Mouse (Mus musculus) layer of hippocampus, adult 18-20 months (tissue): ENCODE data around the gene Gm1673. TPM values are rescaled to one million over a fixed set of nuclear protein-coding genes. Genes with fewer than 3 reads are reported as not detected.
"Not testable (repeated sequence)": the region's sequence is repeated elsewhere in the genome, so short reads cannot be mapped to it uniquely, and the experiment has no call there.

ENCODE experiments used
- DNase-seq, 2 experiments: peaks; one replicate each; pipeline ENCODE4 v3.0.0; 2022; ENCODE audit warnings: low spot score in 2 of 2
- long read RNA-seq: library from polyadenylated mRNA; stranded (forward); transcript quantifications from one replicate; pipeline ENCODE4 v2.0.0, GENCODE M21; 2021
- total RNA-seq, 2 experiments: library from RNA; stranded (reverse); gene quantifications; 2 replicates each; pipeline ENCODE4 v1.2.3; 2021

The Gm1673 gene
- total RNA-seq: 10 to 100 TPM; 62.2 to 63.7 TPM
- long read RNA-seq, transcript Gm1673-203 (4 exons, 511 nt): minor isoform, 12 of 37 reads
- long read RNA-seq, transcript Gm1673-201 (4 exons, 477 nt): major isoform, 19 of 37 reads
- long read RNA-seq, partial matches to known transcripts: 0 of 37 reads
- long read RNA-seq, other reads (novel, unspliced or antisense): 3 of 37 reads

DNA sequence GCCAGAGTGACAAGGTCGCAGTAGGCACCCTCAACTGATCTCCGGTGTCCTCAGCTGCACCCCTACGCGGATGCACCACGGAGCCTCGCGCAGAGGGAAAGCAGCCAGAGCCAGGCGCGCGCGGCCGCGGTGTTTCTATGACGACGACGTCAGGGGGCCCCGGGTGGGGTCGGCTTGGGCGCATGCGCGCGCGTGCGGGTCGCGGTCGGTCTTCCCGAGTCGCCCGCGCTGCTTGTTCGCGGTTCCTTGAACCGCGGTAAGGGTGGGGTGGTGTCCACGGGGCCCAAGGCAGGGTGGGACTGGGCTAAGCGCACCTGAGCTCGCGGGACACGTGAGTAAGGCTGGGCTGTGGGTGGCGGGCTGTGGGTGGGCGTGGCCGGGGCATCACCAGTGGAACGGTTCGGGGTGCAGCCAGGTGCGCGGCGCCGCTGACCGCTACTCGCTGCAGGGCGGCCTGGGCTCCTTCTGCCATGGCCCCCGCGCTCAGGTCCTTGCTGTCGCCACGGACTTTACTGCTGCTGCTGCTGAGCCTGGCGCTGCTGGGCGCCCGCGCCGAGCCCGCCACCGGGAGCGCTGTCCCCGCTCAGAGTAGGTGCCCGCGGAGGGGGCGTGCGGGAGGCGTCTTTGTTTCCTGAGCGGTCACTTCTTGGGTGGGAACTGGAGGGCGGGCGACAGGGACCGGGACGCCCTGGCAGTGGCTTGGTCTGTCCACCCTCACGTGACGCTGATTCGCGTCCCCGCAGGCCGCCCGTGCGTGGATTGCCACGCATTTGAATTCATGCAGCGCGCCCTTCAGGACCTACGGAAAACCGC is at the start of gene Gm1673:
Gm1673 (plus strand) TSS at position 125 of the 813 bp plus-strand sequence.
- peak; percentile 88 to 92 for DNase-seq

DNA sequence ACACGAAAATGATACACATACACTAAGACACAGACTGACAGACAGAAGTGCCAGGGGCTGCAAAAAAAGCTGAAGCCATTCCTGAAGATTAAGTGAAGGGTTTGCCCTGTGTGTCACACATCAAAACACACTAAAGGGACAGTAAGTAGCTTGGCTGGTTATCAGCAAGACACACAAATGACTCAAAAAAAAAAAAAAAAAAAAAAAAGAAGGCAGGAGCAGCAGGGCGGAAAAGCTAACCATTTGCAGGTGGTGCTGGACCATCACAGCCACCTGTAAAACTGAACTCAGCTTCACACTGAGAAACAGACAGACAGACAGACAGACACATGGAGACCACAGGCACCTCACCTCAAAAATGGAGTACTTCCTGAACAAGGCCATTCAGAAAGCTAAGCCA is 49.2 kb upstream of the Gm1673 start:
- no peak for DNase-seq

DNA sequence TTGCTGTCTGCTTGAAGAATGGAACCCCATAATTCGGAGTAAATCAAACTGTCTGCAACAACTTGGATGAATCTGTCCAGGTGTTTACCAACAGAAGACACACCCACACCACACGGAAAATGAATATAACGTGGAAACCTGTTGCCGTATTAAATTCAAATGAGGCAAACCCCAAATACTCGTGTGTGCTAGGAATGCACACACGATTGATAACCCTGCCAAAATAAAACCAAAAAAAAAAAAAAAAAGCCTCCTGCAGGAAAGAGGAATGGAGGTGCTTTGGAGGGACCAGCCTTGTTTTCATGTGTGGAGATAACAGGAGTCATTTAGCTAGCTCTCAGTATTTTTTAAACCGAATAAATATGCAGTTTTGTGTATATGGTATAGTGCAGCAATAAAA is 48.4 kb upstream of the Gm1673 start:
- DNase-seq: no peak

DNA sequence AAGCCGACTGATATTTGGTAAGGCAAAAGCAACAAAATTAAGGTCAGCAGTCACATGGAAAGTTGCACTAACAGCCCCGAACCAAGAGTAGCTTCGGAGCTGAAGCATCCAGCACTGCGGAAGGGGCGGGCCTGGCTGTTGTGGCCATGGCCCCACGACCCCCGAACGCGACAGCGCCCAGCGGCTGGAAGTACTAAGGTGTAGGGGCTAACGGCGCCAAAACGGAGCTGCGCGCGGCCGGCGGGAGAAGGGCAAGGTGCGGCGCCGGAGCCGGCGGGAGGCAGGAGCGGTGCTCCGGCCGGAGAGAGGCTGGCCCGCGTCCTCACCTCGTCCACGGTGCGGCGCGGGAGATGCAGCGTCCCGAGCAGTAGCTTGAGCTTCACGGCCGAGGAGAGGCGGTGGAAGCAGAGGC is 47.5 kb upstream of the Gm1673 start:
- DNase-seq: no peak

DNA sequence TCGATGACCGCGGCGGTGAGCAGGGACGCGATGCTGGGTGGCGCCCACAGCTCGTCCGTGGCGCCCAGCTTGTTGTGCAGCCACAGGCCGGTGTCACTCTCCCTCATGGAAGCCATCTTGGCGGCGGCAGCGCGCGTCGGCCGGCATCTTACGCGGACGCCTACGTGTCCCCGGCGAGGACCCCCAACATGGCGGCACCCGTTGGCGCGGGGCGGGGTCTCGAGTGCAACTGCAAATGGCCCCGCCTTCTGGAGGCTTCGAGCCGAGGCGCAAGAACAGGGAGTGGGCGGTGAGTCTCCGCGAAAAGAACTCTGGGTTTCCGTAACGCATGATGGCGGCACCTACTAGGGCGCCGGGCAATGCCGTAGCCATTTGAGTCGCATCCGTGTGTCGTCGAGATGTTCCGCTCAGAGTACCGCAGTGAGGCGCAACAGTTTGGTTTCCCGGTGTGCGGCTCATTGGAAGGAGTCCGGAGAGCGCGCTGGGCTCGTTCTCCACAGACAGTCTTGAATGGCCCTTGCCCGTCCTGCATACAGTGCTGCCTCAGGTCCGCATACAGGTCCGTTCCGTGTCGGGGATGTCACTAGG is 47.0 kb upstream of the Gm1673 start, which contains the start of gene Nelfa:
Nelfa (minus strand) TSS at position 294 of the 588 bp plus-strand sequence.
- peak; percentile 99 to 100 for DNase-seq

DNA sequence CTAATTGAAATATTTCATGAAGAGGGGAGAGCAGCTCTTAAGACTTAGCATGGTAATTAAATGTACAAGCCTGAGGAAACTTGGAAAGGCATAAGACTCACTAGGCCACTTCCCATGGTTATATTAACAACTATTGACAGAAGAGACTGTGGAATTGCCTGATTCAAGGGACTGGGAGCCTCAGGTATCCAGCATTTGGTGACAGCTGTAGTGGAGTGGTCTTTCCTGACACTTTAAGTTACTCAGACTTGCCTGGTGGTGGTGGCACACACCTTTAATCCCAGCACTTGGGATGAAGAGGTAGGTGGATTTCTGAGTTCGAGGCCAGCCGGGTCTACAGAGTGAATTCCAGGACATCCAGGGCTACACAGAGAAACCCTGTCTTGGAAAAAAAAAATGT is 46.0 kb upstream of the Gm1673 start:
- DNase-seq: no peak

DNA sequence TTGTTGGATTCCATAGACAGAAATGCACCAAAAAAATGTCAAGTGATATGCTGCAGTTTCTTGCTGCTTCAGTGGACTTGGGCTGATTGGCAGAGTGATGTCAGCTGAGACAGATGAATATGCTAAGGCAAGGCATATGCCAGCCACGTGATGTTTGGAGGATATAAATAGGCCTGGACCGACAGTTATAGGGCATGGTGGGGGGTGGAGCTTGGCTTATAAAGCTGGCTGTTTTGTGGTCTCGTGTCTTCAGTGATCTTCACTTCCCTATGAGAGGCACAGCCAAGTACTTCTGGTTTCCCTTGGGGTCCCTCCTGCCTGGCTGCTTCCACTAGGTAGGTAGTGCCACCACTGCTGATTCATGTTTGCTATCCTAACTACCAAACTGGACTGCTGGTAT is 44.8 kb upstream of the Gm1673 start:
- DNase-seq: no peak

DNA sequence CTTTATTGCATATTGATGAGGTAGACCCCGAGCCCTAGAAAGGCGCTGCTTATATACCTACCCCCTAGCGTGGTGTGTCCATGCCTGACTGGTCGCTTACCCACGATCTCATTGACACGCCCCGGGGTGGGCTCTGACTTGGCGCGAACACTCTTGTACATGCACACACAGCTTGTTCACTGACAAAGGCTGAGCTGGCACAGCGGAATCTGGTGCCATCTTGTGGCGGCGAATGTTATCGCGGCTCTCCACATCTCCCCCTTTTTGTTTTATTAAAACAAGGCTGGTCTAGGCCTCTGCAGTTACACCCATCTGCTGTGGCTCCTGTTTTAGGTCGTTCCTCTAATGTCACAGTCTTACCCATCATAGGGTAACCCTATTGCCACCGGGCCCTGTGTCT is 36.2 kb upstream of the Gm1673 start:
- not testable (repeated sequence) for DNase-seq

DNA sequence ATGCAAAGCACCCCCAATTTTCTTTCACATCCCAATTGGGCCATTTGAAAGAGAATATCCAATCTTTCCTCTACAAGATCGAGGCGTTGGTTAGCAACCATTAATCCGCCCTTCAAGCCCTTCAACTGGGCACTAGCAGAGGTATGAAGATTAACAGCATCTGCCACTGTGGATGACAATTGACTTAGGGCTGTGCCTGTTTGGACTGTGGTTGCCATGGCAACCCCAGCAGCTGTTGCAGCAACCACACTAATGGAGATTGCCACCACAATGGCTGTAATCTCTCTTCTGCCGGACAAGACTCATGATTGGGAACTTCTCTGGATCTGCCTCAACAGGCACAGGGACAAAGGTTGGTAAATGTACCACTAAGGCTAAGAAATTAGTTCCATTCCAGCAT is 34.9 kb upstream of the Gm1673 start:
- DNase-seq: no peak

DNA sequence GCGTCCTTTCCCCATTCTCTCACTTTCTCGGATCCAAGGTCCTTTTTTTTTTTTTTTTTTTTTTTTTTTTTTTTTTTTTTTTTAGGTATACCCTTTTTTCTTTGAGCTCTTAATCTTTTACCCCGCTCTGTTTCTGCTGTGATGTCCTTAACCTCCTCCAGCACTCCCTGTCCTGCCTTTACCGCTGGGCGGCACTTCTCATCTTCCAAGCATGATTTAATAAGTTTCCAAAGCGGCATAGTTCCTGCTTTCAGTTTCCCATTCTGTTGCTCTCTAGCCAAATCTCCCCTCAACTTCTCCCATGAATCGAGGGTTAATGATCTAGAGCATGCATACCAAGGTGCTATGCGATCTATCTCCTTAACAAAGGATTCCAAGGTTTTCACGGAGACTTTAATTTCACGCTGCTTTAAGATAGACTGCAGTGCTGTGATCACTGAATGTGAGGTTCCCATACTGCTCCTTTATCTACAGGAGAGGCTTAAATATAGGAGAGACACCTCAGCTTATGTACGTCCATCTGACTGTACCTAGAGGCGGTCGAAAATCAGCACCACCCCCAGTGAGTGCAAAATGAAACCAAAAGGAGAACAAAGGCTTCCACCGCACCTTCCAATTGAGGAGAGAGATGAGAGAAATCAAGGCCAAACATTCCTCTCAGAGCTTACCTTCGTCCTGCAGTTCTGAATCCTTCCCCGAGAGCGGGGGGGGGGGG is 29.6 kb upstream of the Gm1673 start:
- DNase-seq: peak in 1 of 2 experiments; percentile 6

DNA sequence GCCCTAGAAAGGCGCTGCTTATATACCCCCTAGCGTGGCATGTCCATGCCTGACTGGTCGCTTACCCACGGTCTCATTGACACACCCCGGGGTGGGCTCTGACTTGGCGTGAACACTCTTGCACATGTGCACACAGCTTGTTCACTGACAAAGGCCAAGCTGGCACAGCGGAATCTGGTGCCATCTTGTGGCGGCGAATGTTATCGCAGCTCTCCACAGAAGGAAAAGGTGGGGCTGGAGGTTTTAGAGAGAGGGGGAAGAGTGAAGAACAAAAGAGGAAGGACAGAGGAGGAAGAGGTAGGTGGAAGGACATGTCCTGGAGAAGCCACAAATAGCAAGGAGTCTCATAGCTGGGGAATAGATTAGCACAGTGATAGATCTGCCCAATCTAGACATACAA is 28.9 kb upstream of the Gm1673 start:
- DNase-seq: peak; percentile 82 to 90

DNA sequence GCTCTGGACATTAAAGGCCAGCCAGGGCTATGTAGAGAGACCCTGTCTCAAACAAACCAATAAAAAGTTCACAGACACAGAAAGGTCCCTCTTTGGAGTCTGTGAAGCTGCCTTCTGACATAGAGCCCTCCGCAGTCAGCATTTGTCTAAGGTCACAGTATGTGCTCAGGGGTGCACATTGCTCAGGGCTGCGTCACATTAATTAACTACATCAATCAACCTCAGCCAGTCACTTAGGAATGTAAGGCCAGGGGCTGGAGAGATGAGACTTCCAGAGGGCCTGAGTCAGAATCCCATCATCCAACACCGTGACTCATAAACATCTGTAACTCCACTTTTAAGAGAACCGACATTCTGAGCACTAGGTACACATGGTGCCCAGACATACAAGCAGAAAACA is 27.4 kb upstream of the Gm1673 start:
- no peak for DNase-seq

DNA sequence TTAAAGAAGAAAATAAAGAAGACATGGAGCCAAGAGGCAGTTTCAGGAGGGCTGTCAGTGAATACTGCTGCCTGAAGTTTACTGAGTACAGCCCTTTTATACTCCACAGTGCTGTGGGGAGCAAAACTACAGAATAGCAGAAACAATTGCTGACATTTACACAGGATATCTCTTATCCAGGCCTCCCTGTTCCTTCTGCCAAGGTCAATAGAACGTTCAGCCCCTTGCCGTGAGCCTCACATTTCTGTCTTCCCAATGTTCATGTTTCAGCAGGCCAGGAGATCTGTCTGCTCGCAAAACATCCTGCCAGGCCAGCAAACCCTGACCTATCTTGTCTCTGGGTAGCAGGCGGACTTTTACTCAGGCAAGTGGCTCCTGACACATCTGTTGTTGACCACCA is 23.9 kb upstream of the Gm1673 start:
- no peak for DNase-seq

DNA sequence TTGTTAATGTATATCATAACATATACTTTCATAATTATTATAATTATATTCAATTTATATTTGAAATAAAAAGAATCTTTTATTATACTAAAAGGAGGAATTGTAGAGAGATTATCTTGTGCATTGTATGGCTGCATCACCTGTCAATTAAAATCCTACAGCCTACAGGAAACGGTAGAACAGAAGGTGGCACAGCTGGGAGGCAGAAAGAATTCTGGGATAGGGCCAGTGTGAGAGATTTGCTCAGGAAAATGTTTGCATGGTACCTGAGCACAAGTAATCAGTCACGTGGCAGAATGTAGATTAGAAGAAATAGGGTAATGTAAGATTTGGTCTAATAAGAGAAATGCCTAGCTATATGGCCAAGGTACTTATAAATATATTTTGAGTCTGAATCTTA is 8.5 kb upstream of the Gm1673 start:
- DNase-seq: no peak

DNA sequence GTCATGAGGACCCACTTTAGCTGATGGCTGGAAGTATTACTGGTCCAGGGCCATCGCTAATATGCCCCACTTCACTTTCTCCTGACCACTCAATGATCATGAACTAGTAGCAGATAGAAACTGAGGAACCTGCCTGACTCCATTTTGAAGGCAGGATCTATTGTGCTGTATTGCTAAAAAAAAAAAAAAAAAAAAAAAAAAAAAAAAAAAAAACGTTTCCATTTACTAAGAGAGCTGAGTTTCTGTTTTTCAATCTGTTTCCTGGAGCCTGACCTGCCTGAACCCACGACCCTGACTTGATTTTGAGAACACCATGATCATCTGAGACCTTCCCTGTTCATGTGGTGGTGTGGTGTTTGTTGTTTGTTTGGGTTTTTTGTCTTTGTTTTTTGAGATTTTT is 7.0 kb upstream of the Gm1673 start:
- no peak for DNase-seq

DNA sequence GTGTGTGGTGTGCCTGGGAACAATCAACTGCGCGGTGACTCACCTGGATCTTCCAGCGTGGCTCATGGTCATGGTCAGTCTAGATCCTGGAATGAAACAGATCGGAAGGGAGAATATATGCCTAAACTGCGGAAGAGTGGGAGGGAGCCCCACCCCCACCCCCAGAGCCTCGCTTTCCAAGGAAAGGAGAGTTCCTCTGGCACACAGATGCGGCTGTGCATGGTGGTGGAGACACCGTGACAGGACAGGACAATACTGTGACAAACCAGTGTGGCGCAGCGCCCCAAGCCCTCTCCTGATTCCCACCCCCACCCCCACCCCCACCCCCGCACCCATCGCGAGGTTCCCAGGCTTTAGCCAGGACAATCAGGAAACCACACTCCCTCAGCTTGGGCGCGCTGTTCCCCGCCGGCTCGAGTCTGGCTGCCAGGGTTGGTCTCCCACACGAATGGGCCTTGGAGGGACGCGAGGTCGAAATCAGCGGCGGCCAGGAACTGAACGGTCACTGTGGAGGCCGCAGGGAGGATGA is 438 bp upstream of the Gm1673 start:
- DNase-seq: no peak

DNA sequence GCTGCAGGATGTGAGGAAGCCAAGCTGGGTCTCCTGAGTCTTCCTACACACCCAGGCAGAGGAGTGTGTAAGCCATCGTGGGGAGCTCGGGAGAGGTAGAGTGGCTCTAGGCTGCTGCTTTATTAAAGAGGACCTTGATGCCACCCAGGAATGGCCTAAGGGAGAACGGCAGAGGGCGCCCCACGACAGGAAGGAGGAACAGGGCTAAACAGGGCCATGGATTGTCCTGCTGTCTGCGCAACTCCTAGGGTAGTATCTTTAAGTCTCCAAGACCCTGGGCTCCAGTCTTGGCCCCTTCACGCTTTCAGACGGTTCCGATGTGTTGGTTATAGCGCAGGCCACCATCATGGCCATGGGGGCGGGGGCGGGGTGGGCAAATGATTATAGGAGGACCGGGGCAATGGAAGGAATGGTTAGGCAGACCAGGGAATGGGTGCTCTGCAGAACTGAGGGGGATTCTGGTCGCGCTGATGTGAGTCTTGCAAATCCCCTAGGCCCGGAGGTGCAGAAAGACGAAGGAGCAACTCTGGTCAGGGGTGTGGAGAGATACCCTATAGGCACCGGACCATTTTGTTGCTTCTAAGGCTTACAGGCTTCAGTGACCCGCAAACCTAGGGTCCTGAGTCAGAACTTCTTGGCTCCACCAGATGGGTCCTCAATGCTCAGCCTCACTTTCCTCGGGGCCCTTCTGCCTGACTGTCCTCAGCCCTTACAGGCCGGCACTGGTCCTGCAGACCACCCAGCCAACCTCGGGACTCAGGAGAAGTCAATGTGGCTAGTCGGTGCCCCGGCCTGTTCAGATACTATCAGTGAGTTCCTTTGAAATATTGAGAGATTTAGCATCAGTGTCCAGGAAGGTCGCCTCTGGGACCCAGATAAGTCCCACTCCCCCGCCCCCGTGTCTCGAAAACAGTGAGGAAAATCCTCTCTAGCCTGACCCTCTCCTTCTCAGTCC is 11.7 kb downstream of the Gm1673 start:
- DNase-seq: peak; percentile 41 to 66

DNA sequence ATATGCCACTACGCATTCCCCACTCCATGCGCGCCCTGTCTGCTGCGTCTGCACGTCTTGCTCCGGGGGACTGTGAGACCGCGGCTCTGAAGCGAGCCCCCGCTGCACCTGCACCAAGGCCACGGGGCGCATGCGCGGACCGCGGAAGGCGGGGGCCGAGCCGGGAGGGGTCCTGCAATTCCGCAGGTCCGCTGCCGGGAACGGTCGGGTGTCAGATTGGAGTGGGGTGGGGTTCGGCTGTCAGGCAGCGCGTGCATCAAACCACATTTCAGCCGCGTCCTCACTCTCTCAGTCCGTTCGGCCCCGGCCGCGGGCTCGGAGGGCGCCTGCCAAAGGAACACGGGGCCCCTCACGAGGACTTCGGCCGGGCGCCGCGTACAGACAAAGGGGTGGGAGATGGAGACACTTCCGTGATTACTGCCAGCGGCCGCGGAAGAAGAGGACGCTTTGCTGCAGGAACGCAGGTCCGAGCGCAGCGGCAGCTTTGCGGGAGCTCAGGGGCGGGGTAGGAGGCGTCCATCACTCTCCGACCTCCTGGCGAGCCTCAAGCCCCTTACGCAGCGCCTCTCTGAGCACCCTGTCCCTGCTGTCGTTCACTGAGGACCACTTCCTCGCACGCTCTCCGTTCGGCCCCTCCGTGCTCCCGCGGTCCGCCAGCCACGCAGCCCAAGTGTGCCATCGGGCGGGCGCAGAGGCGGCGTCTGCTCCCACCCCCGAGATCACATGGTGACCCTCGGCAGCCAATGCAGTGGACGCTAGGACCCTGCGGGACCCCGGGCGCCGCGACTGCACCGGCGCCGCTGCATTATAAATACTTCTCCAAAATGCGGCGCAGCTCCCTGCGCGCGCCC is 12.8 kb downstream of the Gm1673 start, which contains the start of gene Nat8l:
Nat8l (plus strand) TSS at position 142 of the 851 bp plus-strand sequence.
- DNase-seq: peak; percentile 88 to 91

DNA sequence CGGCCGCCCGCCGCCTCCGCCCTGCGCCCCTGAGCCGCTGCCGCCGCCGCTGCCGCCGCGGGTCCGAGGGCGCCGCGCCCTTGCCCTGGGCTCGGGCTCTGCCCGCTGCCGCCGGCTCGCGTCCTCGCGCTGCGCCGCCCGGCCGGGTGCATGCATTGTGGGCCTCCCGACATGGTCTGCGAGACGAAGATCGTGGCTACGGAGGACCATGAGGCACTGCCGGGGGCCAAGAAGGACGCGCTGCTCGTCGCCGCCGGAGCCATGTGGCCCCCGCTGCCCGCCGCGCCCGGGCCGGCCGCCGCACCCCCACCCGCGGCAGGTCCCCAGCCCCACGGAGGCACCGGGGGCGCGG is 13.4 kb downstream of the Gm1673 start:
- DNase-seq: no peak
